Mouse (Mus musculus): Measurements from ENCODE around the gene Lmntd1. TPM values are rescaled to one million over a fixed set of nuclear protein-coding genes. Genes with fewer than 3 reads are reported as not detected.
A peak's percentile ranks its signal among the peaks of the same experiment; 100 is the strongest.

Lmntd1 gene
- polyA plus RNA-seq, 1 experiment = 0.04 TPM

DNA sequence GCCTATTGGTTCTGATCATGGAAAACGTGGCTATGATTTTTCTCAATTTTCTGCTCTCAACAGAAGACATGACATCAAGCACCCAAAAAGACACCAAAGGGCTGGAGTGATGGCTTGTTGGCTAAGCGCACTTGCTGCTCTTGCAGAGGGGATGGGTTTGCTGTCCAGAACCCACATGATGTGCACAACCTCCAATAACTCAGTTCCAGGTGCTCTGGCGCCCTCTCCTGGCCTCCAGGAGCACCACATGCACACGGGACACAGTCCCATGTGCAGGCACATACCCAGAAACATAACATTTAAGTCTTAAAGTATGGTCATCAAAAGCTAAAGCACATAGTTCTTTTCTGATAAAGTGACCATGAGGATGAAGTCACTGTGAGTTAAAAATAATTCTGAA, 193.7 kb downstream of the Lmntd1 start:
- Histone ChIP-seq H3K4me1 (ENCODE audit: control insufficient read depth, insufficient read depth, insufficient read length) (no peaks in the 10 kb centered on the region), H3K4me3 (ENCODE audit: extremely low read depth, insufficient read depth, insufficient read length) (no peak overlapping the region), H3K27me3 (ENCODE audit: control insufficient read depth, insufficient read depth, low read length) (no peaks in the 10 kb centered on the region), H3K27ac (ENCODE audit: insufficient read depth, low read length) (no peak overlapping the region), H3K36me3 (ENCODE audit: control insufficient read depth, insufficient read depth, low read length) (no peaks in the 10 kb centered on the region)
- TF ChIP-seq CTCF (IDR thresholded peaks at IDR 0.05; ENCODE audit: extremely low read depth, insufficient read depth, insufficient read length, insufficient replicate concordance) = peak; percentile 37; the same call in 1 of the 2 replicates
- no peak for TF ChIP-seq POLR2A (IDR thresholded peaks at IDR 0.05; ENCODE audit: low read depth, low read length)
- WGBS = 69% methylated on average over 4 of the region's 4 CpGs
- DNase-seq (ENCODE audit: low read depth in 1 of 2, low spot score in 2 of 2) = no peak

GRCm38 (mm10) chr6:145418856-145419255, 195.3 kb downstream of the Lmntd1 start:
- Histone ChIP-seq H3K4me3 (ENCODE audit: extremely low read depth, insufficient read depth, insufficient read length) (no peak overlapping the region), H3K27ac (ENCODE audit: insufficient read depth, low read length) (no peak overlapping the region), H3K4me1 (ENCODE audit: control insufficient read depth, insufficient read depth, insufficient read length) (no peaks in the 10 kb centered on the region), H3K27me3 (ENCODE audit: control insufficient read depth, insufficient read depth, low read length) (no peaks in the 10 kb centered on the region), H3K36me3 (ENCODE audit: control insufficient read depth, insufficient read depth, low read length) (no peaks in the 10 kb centered on the region)
- 87% methylated on average over 5 of the region's 5 CpGs for WGBS
- TF ChIP-seq CTCF (IDR thresholded peaks at IDR 0.05; ENCODE audit: extremely low read depth, insufficient read depth, insufficient read length, insufficient replicate concordance) (no peak), POLR2A (IDR thresholded peaks at IDR 0.05; ENCODE audit: low read depth, low read length) (no peak)
- no peak for DNase-seq (ENCODE audit: low read depth in 1 of 2, low spot score in 2 of 2)

GRCm38 (mm10) chr6:145417720-145418440, 196.2 kb downstream of the Lmntd1 start:
- Histone ChIP-seq H3K4me3 (ENCODE audit: extremely low read depth, insufficient read depth, insufficient read length) (no peak overlapping the region), H3K27ac (ENCODE audit: insufficient read depth, low read length) (no peak overlapping the region), H3K27me3 (ENCODE audit: control insufficient read depth, insufficient read depth, low read length) (no peaks in the 10 kb centered on the region), H3K4me1 (ENCODE audit: control insufficient read depth, insufficient read depth, insufficient read length) (no peaks in the 10 kb centered on the region), H3K36me3 (ENCODE audit: control insufficient read depth, insufficient read depth, low read length) (no peaks in the 10 kb centered on the region)
- WGBS = 53% methylated on average over 8 of the region's 8 CpGs
- TF ChIP-seq CTCF (IDR thresholded peaks at IDR 0.05; ENCODE audit: extremely low read depth, insufficient read depth, insufficient read length, insufficient replicate concordance) (no peak), POLR2A (IDR thresholded peaks at IDR 0.05; ENCODE audit: low read depth, low read length) (no peak)
- DNase-seq (ENCODE audit: low read depth in 1 of 2, low spot score in 2 of 2) = no peak

- WGBS = 68% methylated on average over 16 of the region's 16 CpGs
- Histone ChIP-seq H3K4me3 (ENCODE audit: extremely low read depth, insufficient read depth, insufficient read length) (no peak overlapping the region), H3K4me1 (ENCODE audit: control insufficient read depth, insufficient read depth, insufficient read length) (no peaks in the 10 kb centered on the region), H3K27me3 (ENCODE audit: control insufficient read depth, insufficient read depth, low read length) (no peaks in the 10 kb centered on the region), H3K27ac (ENCODE audit: insufficient read depth, low read length) (no peak overlapping the region), H3K36me3 (ENCODE audit: control insufficient read depth, insufficient read depth, low read length) (no peaks in the 10 kb centered on the region)
- peak in 1 of 2 experiments; percentile 44 for DNase-seq (ENCODE audit: low read depth in 1 of 2, low spot score in 2 of 2)
- peak; percentile 58; the same call in 1 of the 2 replicates for TF ChIP-seq CTCF (IDR thresholded peaks at IDR 0.05; ENCODE audit: extremely low read depth, insufficient read depth, insufficient read length, insufficient replicate concordance)
- TF ChIP-seq POLR2A (IDR thresholded peaks at IDR 0.05; ENCODE audit: low read depth, low read length) = no peak
Measured at GRCm38 (mm10) chr6:145417014-145417719, 197.0 kb downstream of the Lmntd1 start.

- H3K27me3 ChIP-seq (ENCODE audit: control insufficient read depth, insufficient read depth, low read length) = no peaks in the 10 kb centered on the region
- H3K4me3 ChIP-seq (ENCODE audit: extremely low read depth, insufficient read depth, insufficient read length) = no peak overlapping the region
- 91% methylated on average over 10 of the region's 10 CpGs for WGBS
- H3K27ac ChIP-seq (ENCODE audit: insufficient read depth, low read length) = no peak overlapping the region
- H3K4me1 ChIP-seq (ENCODE audit: control insufficient read depth, insufficient read depth, insufficient read length) = no peaks in the 10 kb centered on the region
- no peak for DNase-seq (ENCODE audit: low read depth in 1 of 2, low spot score in 2 of 2)
- no peak for TF ChIP-seq CTCF (IDR thresholded peaks at IDR 0.05; ENCODE audit: extremely low read depth, insufficient read depth, insufficient read length, insufficient replicate concordance)
- TF ChIP-seq POLR2A (IDR thresholded peaks at IDR 0.05; ENCODE audit: low read depth, low read length) = no peak
- no peaks in the 10 kb centered on the region for H3K36me3 ChIP-seq (ENCODE audit: control insufficient read depth, insufficient read depth, low read length)
Measured at GRCm38 (mm10) chr6:145404369-145405051, 209.6 kb downstream of the Lmntd1 start.

DNA sequence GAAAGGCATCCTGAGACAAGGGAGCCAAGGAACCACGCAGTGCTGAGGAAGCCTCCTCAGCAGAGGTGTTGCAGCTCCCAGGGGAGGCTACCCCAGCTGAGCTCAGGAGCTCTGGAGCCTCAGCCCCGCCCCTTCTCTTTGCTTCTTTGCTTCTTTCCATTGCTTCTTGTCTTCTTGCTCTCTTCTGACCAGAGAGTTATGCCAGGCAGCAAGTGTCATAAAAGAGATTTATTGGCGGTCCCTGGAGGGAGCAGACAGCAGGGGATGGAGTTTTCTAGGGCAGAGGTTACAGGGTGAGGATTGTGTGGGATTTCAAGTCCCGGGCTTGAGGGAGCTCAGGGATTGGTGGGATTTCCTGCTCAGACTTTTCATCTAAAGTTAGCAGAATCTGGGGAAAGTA, 213.0 kb downstream of the Lmntd1 start:
- 43% methylated on average over 4 of the region's 4 CpGs for WGBS
- TF ChIP-seq POLR2A (IDR thresholded peaks at IDR 0.05; ENCODE audit: low read depth, low read length) = no peak
- no peak for TF ChIP-seq CTCF (IDR thresholded peaks at IDR 0.05; ENCODE audit: extremely low read depth, insufficient read depth, insufficient read length, insufficient replicate concordance)
- Histone ChIP-seq H3K4me3 (ENCODE audit: extremely low read depth, insufficient read depth, insufficient read length) (no peak overlapping the region), H3K36me3 (ENCODE audit: control insufficient read depth, insufficient read depth, low read length) (no peaks in the 10 kb centered on the region), H3K4me1 (ENCODE audit: control insufficient read depth, insufficient read depth, insufficient read length) (no peaks in the 10 kb centered on the region), H3K27me3 (ENCODE audit: control insufficient read depth, insufficient read depth, low read length) (no peaks in the 10 kb centered on the region), H3K27ac (ENCODE audit: insufficient read depth, low read length) (no peak overlapping the region)
- DNase-seq (ENCODE audit: low read depth in 1 of 2, low spot score in 2 of 2) = no peak
